Mouse (Mus musculus) liver, embryonic 14.5 days (tissue): Measurements from ENCODE around the gene Hist2h2aa2. TPM values are rescaled to one million over a fixed set of nuclear protein-coding genes. Genes with fewer than 3 reads are reported as not detected.

Experiments used
- ATAC-seq: fragments of 200-750 bp; cut with Nextera tagmentation; 2 replicates; pipeline ENCODE4 v1.8.0; 2017; ENCODE audit warnings: moderate number of reproducible peaks, mild to moderate bottlenecking, moderate library complexity; ENCODE audit not compliant: insufficient read depth
- DNase-seq, 3 experiments: peaks; one replicate each; pipeline ENCODE4 v3.0.0-alpha.2; 2012 to 2013; ENCODE audit warnings: low read depth in 3 of 3, low spot score in 3 of 3
- H3K27ac ChIP-seq: fragments of 300-500 bp; sonication (generic); 2 replicates; pipeline ENCODE4 v1.5.1; 2014; ENCODE audit warnings: moderate library complexity, mild to moderate bottlenecking, control low read depth, inconsistent platforms
- H3K27me3 ChIP-seq: fragments of 300-500 bp; sonication (generic); 2 replicates; pipeline ENCODE4 v1.6.1; 2014; ENCODE audit warnings: mild to moderate bottlenecking, low read length, moderate library complexity; ENCODE audit not compliant: control insufficient read depth, insufficient read depth
- H3K36me3 ChIP-seq: fragments of 300-500 bp; sonication (generic); replicated peaks from 2 replicates; pipeline ENCODE4 v1.6.1; 2014; ENCODE audit warnings: low read depth; ENCODE audit not compliant: control insufficient read depth, insufficient read depth
- H3K4me1 ChIP-seq, 2 experiments: fragments of 200-500 bp in 1 of 2; fragments of 300-500 bp in 1 of 2; sonication (generic) in 1 of 2; replicated peaks; 2 replicates each; pipeline ENCODE4 v1.6.1; 2012 to 2014; ENCODE audit warnings: antibody characterized with exemption in 1 of 2, inconsistent platforms in 1 of 2, low read length in 1 of 2; ENCODE audit not compliant: control insufficient read depth in 2 of 2, insufficient read depth in 2 of 2
- H3K4me2 ChIP-seq: fragments of 300-500 bp; sonication (generic); 2 replicates; pipeline ENCODE4 v1.6.1; 2014; ENCODE audit warnings: low read depth, mild to moderate bottlenecking, control low read depth, moderate library complexity
- H3K4me3 ChIP-seq, 2 experiments: fragments of 200-500 bp in 1 of 2; fragments of 300-500 bp in 1 of 2; sonication (generic) in 1 of 2; 2 replicates each; pipeline ENCODE4 v1.5.1; 2012 to 2014; ENCODE audit warnings: low read depth in 2 of 2, low read length in 2 of 2, mild to moderate bottlenecking in 2 of 2, control low read depth in 1 of 2, inconsistent platforms in 1 of 2, moderate library complexity in 1 of 2; ENCODE audit not compliant: insufficient read depth in 1 of 2
- H3K9ac ChIP-seq: fragments of 300-500 bp; sonication (generic); replicated peaks from 2 replicates; pipeline ENCODE4 v1.6.1; 2014; ENCODE audit warnings: mild to moderate bottlenecking, control low read depth, moderate library complexity
- H3K9me3 ChIP-seq: fragments of 300-500 bp; sonication (generic); 2 replicates; pipeline ENCODE4 v1.6.1; 2016; ENCODE audit warnings: low read length, mixed read lengths; ENCODE audit not compliant: control insufficient read depth
- CTCF ChIP-seq: IDR thresholded peaks from 2 replicates; pipeline ENCODE4 v1.5.1; 2016; ENCODE audit warnings: antibody characterized with exemption, low read depth, control low read depth
- EP300 ChIP-seq: IDR thresholded peaks from 2 replicates; pipeline ENCODE4 v1.6.1; 2016; ENCODE audit warnings: antibody characterized with exemption, low read depth
- WGBS: fragments of 180-500 bp; shearing (Covaris S2); extraction: QIAGEN DNeasy Blood & Tissue Kit; methylation state at CpG from one replicate; pipeline ENCODE4 v1.1.7; 2014; ENCODE audit not compliant: insufficient replicate concordance; 5-methylcytosine and 5-hydroxymethylcytosine counted together
- polyA plus RNA-seq, 2 experiments: library from polyadenylated mRNA; depleted of rRNA in 1 of 2; stranded (reverse) in 1 of 2; unstranded in 1 of 2; fragments of >200 nt; fragmentation: Nextera tagmentation in 1 of 2; extraction: Ambion mirVana in 1 of 2; gene quantifications; 2 replicates each; pipeline versions ENCODE4 v1.2.1 to v1.2.3; 2012 to 2014

Gene Hist2h2aa2
- polyA plus RNA-seq, 2 experiments: 32.9 to 34.2 TPM

- Histone ChIP-seq H3K9me3 (no peaks in the 10 kb centered on the region), H3K27ac (peak overlapping the region; percentile 98), H3K9ac (peak overlapping the region; percentile 95), H3K4me1 (peaks cover 9 to 19% of the 10 kb centered on the region in 2 experiments), H3K4me2 (peak overlapping the region; percentile 92), H3K36me3 (no peaks in the 10 kb centered on the region), H3K4me3 (peak overlapping the region; percentile 55 to 73), H3K27me3 (no peaks in the 10 kb centered on the region)
- peak; percentile 0; the same call in 1 of the 2 replicates for ATAC-seq
- DNase-seq: peak in 2 of 3 experiments; percentile 61 to 76
- TF ChIP-seq EP300: 0 out of 2 replicates have a peak, but pooled peaks have one; percentile 1
- TF ChIP-seq CTCF: no peak
- WGBS: under 1% methylated on average over 12 of the region's 12 CpGs
Measured at GRCm38 (mm10) chr3:96237904-96238511, 2.1 kb downstream of the Hist2h2aa2 start.

GRCm38 (mm10) chr3:96237335-96237903 is 2.7 kb downstream of the Hist2h2aa2 start:
- no peak for ATAC-seq
- WGBS: 22% methylated on average over 7 of the region's 7 CpGs
- peak overlapping the region; percentile 92 for H3K4me2 ChIP-seq
- no peaks in the 10 kb centered on the region for H3K9me3 ChIP-seq
- H3K27me3 ChIP-seq: no peaks in the 10 kb centered on the region
- peak overlapping the region; percentile 98 for H3K27ac ChIP-seq
- peak overlapping the region; percentile 95 for H3K9ac ChIP-seq
- no peaks in the 10 kb centered on the region for H3K36me3 ChIP-seq
- peak; percentile 41 for TF ChIP-seq EP300
- no peak for TF ChIP-seq CTCF
- peak in 1 of 3 experiments; percentile 65 for DNase-seq
- peak overlapping the region; percentile 55 to 73 for H3K4me3 ChIP-seq
- H3K4me1 ChIP-seq: peaks cover 9 to 18% of the 10 kb centered on the region in 2 experiments

GRCm38 (mm10) chr3:96236834-96237334 is 3.2 kb downstream of the Hist2h2aa2 start:
- Histone ChIP-seq H3K27me3 (no peaks in the 10 kb centered on the region), H3K4me3 (peak overlapping the region; percentile 55 to 73), H3K36me3 (no peaks in the 10 kb centered on the region), H3K4me1 (peaks cover 5 to 14% of the 10 kb centered on the region in 2 experiments), H3K27ac (peak overlapping the region; percentile 98), H3K4me2 (peak overlapping the region; percentile 92), H3K9ac (peak overlapping the region; percentile 95), H3K9me3 (no peaks in the 10 kb centered on the region)
- TF ChIP-seq EP300 (no peak; the same call in 1 of the 2 replicates), CTCF (no peak)
- DNase-seq: no peak
- WGBS: 68% methylated on average over 4 of the region's 4 CpGs
- no peak for ATAC-seq

- Histone ChIP-seq H3K4me1 (peaks cover 4 to 13% of the 10 kb centered on the region in 2 experiments), H3K27ac (peak overlapping the region; percentile 23), H3K36me3 (no peaks in the 10 kb centered on the region), H3K9me3 (no peaks in the 10 kb centered on the region), H3K4me2 (peak overlapping the region; percentile 92), H3K4me3 (peak overlapping the region; percentile 15 to 73; a peak in 2 of 4 replicates), H3K9ac (0 out of 2 replicates have a peak overlapping the region, but pooled peaks have one; percentile 23), H3K27me3 (no peaks in the 10 kb centered on the region)
- ATAC-seq (no peak), DNase-seq (no peak)
- TF ChIP-seq CTCF (no peak), EP300 (no peak)
- WGBS: 68% methylated on average over 3 of the region's 3 CpGs
Measured at GRCm38 (mm10) chr3:96235836-96236235, 4.2 kb downstream of the Hist2h2aa2 start.

- 69% methylated on average over 2 of the region's 2 CpGs for WGBS
- no peak for ATAC-seq
Measured at GRCm38 (mm10) chr3:96234914-96235313, 5.2 kb downstream of the Hist2h2aa2 start.

More at GRCm38 (mm10) chr3:96234914-96235313, 5.2 kb downstream of the Hist2h2aa2 start:
- no peaks in the 10 kb centered on the region for H3K27me3 ChIP-seq
- H3K9me3 ChIP-seq: no peaks in the 10 kb centered on the region
- no peak overlapping the region for H3K27ac ChIP-seq
- no peak overlapping the region for H3K4me3 ChIP-seq
- no peak overlapping the region; the same call in 1 of the 2 replicates for H3K9ac ChIP-seq
- H3K36me3 ChIP-seq: no peaks in the 10 kb centered on the region
- peaks cover 0 to 11% of the 10 kb centered on the region in 2 experiments; a peak in 2 of 4 replicates for H3K4me1 ChIP-seq
- DNase-seq: no peak
- TF ChIP-seq EP300 (no peak), CTCF (no peak)
- no peak overlapping the region for H3K4me2 ChIP-seq
